Mouse (Mus musculus) gastrocnemius, postnatal 14 days (tissue): ENCODE measurements around the gene Ccdc114. TPM values are rescaled to one million over a fixed set of nuclear protein-coding genes. Genes with fewer than 3 reads are reported as not detected.
"Not testable (repeated sequence)": the region's sequence is repeated elsewhere in the genome, so short reads cannot be mapped to it uniquely, and the experiment has no call there.

ENCODE experiments used
- DNase-seq: peaks from one replicate; pipeline ENCODE4 v3.0.0; 2021; ENCODE audit warnings: mixed read lengths
- intact Hi-C: fragments of 180-260 bp; cut with DNase I; formaldehyde crosslinking; loops from one replicate; pipeline ENCODE4 v1.15.1; 2025; ENCODE audit warnings: low total_unique reads
- total RNA-seq, 2 experiments: library from RNA; stranded (reverse); gene quantifications; 2 replicates each; pipeline ENCODE4 v1.2.3; 2021

The Ccdc114 gene
- total RNA-seq, 2 experiments from 2014 or later: 0.39 to 0.78 TPM

- intact Hi-C loops: no loop called here
- no peak for DNase-seq
Measured at GRCm38 (mm10) chr7:45917004-45917704, 6.7 kb upstream of the Ccdc114 start.

GRCm38 (mm10) chr7:45917926-45918325 is 5.9 kb upstream of the Ccdc114 start:
- no peak for DNase-seq
- intact Hi-C loops: no loop called here

DNA sequence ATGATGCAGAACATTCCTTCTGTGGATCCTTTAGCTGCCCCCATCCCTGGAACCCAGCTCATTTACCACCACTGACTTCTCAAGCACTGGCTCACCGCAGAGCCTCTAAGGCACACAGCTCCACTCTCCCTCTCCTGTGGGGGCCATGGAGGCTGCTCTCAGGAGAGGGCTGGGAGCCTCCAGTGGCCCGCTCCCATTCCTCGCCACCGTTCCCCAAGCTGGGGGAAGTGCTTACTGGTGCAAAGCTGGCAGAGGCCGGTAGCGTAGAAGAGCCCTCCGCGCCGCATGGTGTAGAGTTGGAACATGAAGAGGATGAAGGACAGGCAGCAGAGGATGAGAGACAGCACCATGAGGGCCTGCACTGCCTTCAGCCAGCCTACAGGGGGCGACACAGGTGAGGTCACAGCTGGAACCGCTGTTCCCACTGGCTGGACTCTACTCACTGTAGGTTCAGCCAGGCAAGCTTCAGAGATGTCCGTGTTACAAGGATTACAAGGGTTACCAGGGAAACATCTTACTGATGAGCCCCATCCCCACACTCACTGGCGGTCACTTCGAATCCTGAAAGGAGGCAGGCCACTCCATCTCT is 4.7 kb upstream of the Ccdc114 start:
- DNase-seq: peak; percentile 25
- intact Hi-C loops: no loop called here

DNA sequence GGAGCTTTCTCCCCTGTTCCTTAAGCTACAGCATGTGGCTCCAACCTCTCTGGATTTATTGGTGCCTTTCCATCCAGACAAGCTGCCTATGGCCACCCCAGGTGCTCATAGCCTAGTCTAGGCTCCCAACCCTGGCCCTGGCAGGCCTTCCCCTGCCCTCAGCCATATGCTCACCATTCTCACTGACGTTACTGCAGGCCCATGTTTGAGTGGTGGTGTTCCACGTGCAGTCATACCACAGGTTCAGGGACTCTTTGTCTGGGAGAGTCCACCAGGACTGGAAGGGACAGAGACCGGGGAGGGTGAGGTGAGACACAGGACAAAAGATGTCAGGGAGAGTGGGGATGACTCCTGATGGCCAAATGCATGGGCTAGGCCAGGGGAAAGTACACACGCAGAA is 4.1 kb upstream of the Ccdc114 start:
- no peak for DNase-seq
- intact Hi-C loops: no loop called here

- intact Hi-C loops: no loop called here
- peak; percentile 36 for DNase-seq
Measured at GRCm38 (mm10) chr7:45920583-45921241, 3.2 kb upstream of the Ccdc114 start.

- intact Hi-C loops: no loop called here
- peak; percentile 75 for DNase-seq
Measured at GRCm38 (mm10) chr7:45921242-45921621, 2.6 kb upstream of the Ccdc114 start, which contains the start of gene Emp3. Emp3 (minus strand) TSS chr7:45921404.

DNA sequence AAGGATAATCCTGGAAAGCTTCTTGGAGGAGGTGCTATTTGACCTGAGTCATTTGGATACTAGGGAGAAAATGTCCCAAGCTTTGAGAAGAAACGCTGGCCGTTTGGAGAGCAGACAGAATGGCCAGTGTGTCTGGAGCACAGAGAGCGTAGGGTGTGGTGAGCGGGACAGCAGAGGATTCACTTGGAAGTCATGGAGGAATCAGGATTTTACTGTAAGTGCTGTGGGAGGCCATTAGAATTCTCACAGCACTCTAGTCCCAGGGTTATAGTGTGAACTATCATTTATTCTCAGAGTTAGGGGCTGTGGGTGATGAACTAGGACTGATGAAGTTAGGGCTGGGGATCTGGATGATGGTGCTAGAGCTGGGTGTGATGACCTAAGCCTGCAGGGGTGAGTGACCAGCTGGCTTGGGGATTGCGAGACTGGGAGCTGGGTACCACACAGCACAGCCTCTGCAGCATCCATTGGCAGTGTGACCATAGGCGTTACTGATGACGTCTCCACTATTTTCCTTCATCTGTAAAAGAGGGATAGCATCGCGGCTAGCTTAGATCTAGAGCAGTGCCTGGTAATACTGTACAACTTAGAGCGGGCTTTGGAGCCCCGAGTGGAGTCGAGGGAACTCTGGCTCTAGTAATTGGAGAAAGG is 1.8 kb upstream of the Ccdc114 start:
- intact Hi-C loops: no loop called here
- DNase-seq: no peak

DNA sequence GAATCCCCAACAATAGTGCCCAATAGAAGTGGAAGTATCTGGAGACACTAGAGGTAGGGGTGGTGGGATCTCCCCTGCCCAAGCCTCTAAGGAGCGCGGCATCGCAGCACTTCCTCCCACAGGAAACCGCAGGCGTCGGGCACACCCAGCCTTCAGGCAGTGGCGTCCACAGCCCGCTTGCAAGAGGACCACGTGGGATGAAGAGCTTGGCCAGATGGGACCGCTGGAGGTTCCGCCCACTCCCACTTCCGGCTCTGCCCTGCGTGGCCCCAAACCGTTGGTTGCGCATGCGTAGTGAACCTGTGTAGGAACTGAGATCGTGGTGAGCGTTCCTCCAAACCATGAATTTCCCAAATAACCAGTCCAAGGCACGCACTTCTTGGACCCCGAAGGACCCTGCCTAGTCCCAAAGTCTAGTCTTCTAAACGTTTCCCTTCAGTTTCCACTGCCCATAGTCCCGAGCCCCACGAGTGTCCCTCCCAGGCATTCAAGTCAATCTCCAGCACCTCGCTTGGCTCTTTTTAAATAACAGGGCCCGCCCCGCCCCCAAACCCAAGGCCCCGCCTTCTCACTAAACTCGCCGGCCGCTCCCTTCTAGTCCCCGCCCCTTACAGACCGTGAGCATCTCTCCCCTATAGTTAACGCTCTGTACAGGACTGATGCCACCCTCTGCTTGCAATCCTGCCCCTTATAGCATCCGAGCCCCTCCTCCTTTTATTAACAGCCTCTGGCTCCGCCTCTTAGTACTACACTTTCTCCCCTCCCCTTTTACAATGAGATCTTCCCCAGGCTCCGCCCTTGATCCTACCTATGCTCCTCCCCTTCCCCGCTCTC is 727 bp upstream of the Ccdc114 start:
- intact Hi-C loops: no loop called here
- DNase-seq: peak; percentile 96

GRCm38 (mm10) chr7:45924429-45924816 is 551 bp downstream of the Ccdc114 start:
- intact Hi-C loops: no loop called here
- no peak for DNase-seq

DNA sequence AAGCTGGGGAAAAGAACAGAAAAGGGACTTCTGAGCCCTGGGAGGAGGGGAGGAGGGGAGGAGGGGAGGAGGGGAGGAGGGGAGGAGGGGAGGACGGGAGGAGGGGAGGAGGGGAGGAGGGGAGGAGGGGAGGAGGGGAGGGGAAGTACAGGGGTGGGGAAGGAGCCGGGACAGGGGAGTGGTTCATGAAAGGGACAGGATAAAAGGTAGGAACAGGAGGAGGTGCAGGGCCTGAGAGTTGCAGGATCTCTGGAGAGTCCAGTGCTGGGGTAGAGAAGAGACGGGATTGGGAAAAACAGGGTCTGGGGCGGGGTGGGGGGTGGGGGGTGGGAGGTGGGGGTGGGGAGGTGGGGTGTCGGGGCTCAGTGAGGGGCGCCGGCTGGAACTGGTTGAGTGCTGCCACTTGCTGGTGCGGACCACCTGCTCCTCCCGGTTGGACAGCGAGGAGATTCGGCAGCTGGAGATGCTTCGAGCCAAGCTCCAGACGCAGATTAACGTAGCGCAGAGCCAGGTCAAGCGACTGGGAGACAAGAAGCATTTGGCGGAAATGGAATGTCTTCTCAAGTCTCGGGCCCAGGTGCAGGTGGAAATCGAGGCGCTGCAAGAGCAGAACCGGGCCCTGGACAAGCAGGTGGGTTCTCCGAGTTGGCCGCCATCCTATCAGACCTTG is 4.9 kb downstream of the Ccdc114 start:
- intact Hi-C loops: no loop called here
- no peak for DNase-seq

GRCm38 (mm10) chr7:45929688-45930087 is 5.8 kb downstream of the Ccdc114 start:
- DNase-seq: no peak
- intact Hi-C loops: loop anchor here (5.0 kb wide), 1 partner anchor 57 kb away; the partner anchor contains the start of gene Kdelr1

- intact Hi-C loops: loop anchor here (5.0 kb wide), 1 partner anchor 61 kb away; the partner anchor contains the start of gene Kdelr1
- not testable (repeated sequence) for DNase-seq
Measured at GRCm38 (mm10) chr7:45933766-45934165, 9.9 kb downstream of the Ccdc114 start.

GRCm38 (mm10) chr7:45935114-45935513 is 11.2 kb downstream of the Ccdc114 start:
- intact Hi-C loops: no loop called here
- DNase-seq: peak; percentile 58

DNA sequence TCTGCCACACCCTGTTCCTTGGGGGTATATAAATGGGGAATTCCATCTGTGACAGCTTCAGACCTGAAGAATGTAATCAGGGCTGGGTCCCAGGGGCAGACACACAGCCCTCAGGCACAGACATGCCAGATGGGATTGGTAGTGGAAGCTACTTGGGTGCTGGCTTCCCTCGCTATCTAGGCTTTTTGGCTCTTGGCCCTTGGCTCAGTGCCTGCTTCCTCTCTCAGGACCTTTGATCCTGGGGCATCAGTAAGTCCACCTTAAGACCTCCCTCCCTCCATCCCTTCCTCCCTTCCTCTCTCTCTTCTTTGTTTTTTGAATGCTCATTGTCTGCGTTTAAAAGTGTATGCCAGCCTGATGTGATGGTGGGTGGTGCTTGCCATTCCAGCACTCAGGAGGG is 16.0 kb downstream of the Ccdc114 start:
- DNase-seq: no peak
- intact Hi-C loops: no loop called here

- intact Hi-C loops: no loop called here
- DNase-seq: no peak
Measured at GRCm38 (mm10) chr7:45941986-45942385, 18.1 kb downstream of the Ccdc114 start.

- DNase-seq, intact Hi-C loops: not testable (repeated sequence)
Measured at GRCm38 (mm10) chr7:45943280-45943679, 19.4 kb downstream of the Ccdc114 start.

GRCm38 (mm10) chr7:45949061-45949460 is 25.2 kb downstream of the Ccdc114 start:
- intact Hi-C loops: loop anchor here (5.0 kb wide), 1 partner anchor 58 kb away; no protein-coding TSS in a partner anchor
- no peak for DNase-seq

GRCm38 (mm10) chr7:45956611-45957010 is 32.7 kb downstream of the Ccdc114 start:
- DNase-seq: no peak
- intact Hi-C loops: no loop called here
